Mouse (Mus musculus) liver, embryonic 12.5 days (tissue): ENCODE measurements around the gene Evi5l. TPM values are rescaled to one million over a fixed set of nuclear protein-coding genes. Genes with fewer than 3 reads are reported as not detected.

Experiments
- polyA plus RNA-seq: library from polyadenylated mRNA; unstranded; fragments of >200 nt; fragmentation: Nextera tagmentation; extraction: Ambion mirVana; gene quantifications from 2 replicates; pipeline ENCODE4 v1.2.1, GENCODE M21; 2016

The Evi5l gene
- polyA plus RNA-seq, 1 experiment from 2014 or later, result 8.0 TPM

Other genes starting within 250 kb of the Evi5l start
- not detected in 2 replicates for gene Cd209b, start 239.7 kb upstream of the Evi5l start, polyA plus RNA-seq
- 0.19 and 0.29 TPM in 2 replicates for gene Cd209c, start 211.8 kb upstream of the Evi5l start, polyA plus RNA-seq
- gene Cd209f, start 60.7 kb upstream of the Evi5l start, polyA plus RNA-seq, result not detected in 2 replicates
- not detected in 2 replicates for gene Cd209g, start 32.5 kb upstream of the Evi5l start, polyA plus RNA-seq
- 0.25 and 0.43 TPM in 2 replicates for gene Prr36, start 50.9 kb downstream of the Evi5l start, polyA plus RNA-seq
- gene Lrrc8e, start 60.3 kb downstream of the Evi5l start, polyA plus RNA-seq, result 0.18 and 0.37 TPM in 2 replicates
- gene Map2k7, start 72.2 kb downstream of the Evi5l start, polyA plus RNA-seq, result 18.0 and 21.1 TPM in 2 replicates
- 0.18 and 0.43 TPM in 2 replicates for gene Gm49320, start 72.3 kb downstream of the Evi5l start, polyA plus RNA-seq
- gene Tgfbr3l, start 81.6 kb downstream of the Evi5l start, polyA plus RNA-seq, result 1.3 and 1.4 TPM in 2 replicates
- 26.3 and 27.2 TPM in 2 replicates for gene Snapc2, start 86.5 kb downstream of the Evi5l start, polyA plus RNA-seq
- gene Ctxn1, start 92.7 kb downstream of the Evi5l start, polyA plus RNA-seq, result 5.5 and 7.1 TPM in 2 replicates
- 53.0 and 54.4 TPM in 2 replicates for gene Timm44, start 109.3 kb downstream of the Evi5l start, polyA plus RNA-seq
- 9.6 and 10.9 TPM in 2 replicates for gene Ccl25, start 158.6 kb downstream of the Evi5l start, polyA plus RNA-seq
- gene Elavl1, start 158.8 kb downstream of the Evi5l start, polyA plus RNA-seq, result 211 and 215 TPM in 2 replicates